Comparison of ENCODE assay signal across 10 mouse cellular contexts in genomic region chr7:27334405-27334911, GRCm38 (mm10). TPM values are rescaled to one million over a fixed set of nuclear protein-coding genes. Genes with fewer than 3 reads are reported as not detected.
A peak's percentile ranks its signal among the peaks of the same experiment; 100 is the strongest.
DNase-seq lines count a peak whose midpoint lies in the region; ATAC-seq and TF ChIP-seq lines count a peak whose summit lies in the region.
"Had no signal": no experiment of that assay in that cellular context is flagged by ENCODE, and none has a peak within 500 bp of the region (broad histone marks: within the 10 kb centered on the region; RNA-seq: fewer than 3 reads in every experiment).

No protein-coding gene starts in this region.

- DNase-seq in kidney, adult 2 months, result peak; percentile 59
- DNase-seq in kidney, adult 9 months, result no peak
- DNase-seq in heart, postnatal 14 days, result peak; percentile 79 to 81
- DNase-seq in splenic B cell, adult 2 months (ENCODE audit: low read depth, low spot score), result peak; percentile 41
- DNase-seq in T-cell, adult 2 months (ENCODE audit: low spot score), result no peak
- no peak for DNase-seq in embryo, embryonic 10 days (ENCODE audit: low spot score)

- H3K4me3 ChIP-seq in kidney, adult 2 months (ENCODE audit: insufficient read depth, low read depth, low read length), result no peak overlapping the region
- H3K4me3 ChIP-seq in embryonic facial prominence, embryonic 13.5 days, result peak overlapping the region; percentile 61
- H3K4me3 ChIP-seq in limb, embryonic 15.5 days, result peak overlapping the region; percentile 62

- H3K27me3 ChIP-seq in kidney, adult 2 months (replicated peaks; ENCODE audit: control insufficient read depth, insufficient read depth, low read length), result no peaks in the 10 kb centered on the region
- H3K27me3 ChIP-seq in embryonic facial prominence, embryonic 13.5 days, result peaks cover 83% of the 10 kb centered on the region
- H3K27me3 ChIP-seq in limb, embryonic 15.5 days, result peaks cover 70% of the 10 kb centered on the region
- H3K27me3 ChIP-seq in splenic B cell, adult 2 months (ENCODE audit: control insufficient read depth, insufficient read depth, low read length, poor library complexity, severe bottlenecking), result no peaks in the 10 kb centered on the region

- ATAC-seq in embryonic facial prominence, embryonic 13.5 days (ENCODE audit: insufficient number of reproducible peaks, insufficient read depth, low FRiP score, low TSS enrichment, low read depth), result no peak
- no peak for ATAC-seq in limb, embryonic 15.5 days (ENCODE audit: insufficient number of reproducible peaks, low FRiP score, low TSS enrichment, low read depth)

- peak overlapping the region; percentile 93 for H3K4me2 ChIP-seq in embryonic facial prominence, embryonic 13.5 days
- peak overlapping the region; percentile 26; the same call in 1 of the 2 replicates for H3K4me2 ChIP-seq in limb, embryonic 15.5 days

- no peaks in the 10 kb centered on the region for H3K36me3 ChIP-seq in kidney, adult 2 months (ENCODE audit: control insufficient read depth, insufficient read depth, low read length)
- no peaks in the 10 kb centered on the region for H3K36me3 ChIP-seq in embryonic facial prominence, embryonic 13.5 days
- no peaks in the 10 kb centered on the region for H3K36me3 ChIP-seq in limb, embryonic 15.5 days
- no peaks in the 10 kb centered on the region for H3K36me3 ChIP-seq in splenic B cell, adult 2 months (ENCODE audit: control insufficient read depth, insufficient read depth, low read length, poor library complexity, severe bottlenecking)
- H3K36me3 ChIP-seq: G1E had no signal

- H3K4me1 ChIP-seq in kidney, adult 2 months (ENCODE audit: control insufficient read depth, insufficient read depth, low read length), result peaks cover 8% of the 10 kb centered on the region; the same call in 1 of the 2 replicates
- peaks cover 77% of the 10 kb centered on the region for H3K4me1 ChIP-seq in embryonic facial prominence, embryonic 13.5 days
- H3K4me1 ChIP-seq in limb, embryonic 15.5 days, result peaks cover 81% of the 10 kb centered on the region

- no peak for TF ChIP-seq CTCF in kidney, adult 2 months (conservative IDR thresholded peaks at IDR 0.05; ENCODE audit: insufficient read depth, insufficient read length, low read depth, low read length)

- intact Hi-C loops in heart, postnatal 14 days (cut with DNase I), result loop anchor here (5.0 kb wide), 1 partner anchor 42 kb away; no protein-coding TSS in a partner anchor

- 5% methylated on average over 32 of the region's 32 CpGs for WGBS in kidney, adult 2 months
- WGBS in embryonic facial prominence, embryonic 13.5 days, result 2% methylated on average over 32 of the region's 32 CpGs
- WGBS in limb, embryonic 15.5 days, result 6% methylated on average over 32 of the region's 32 CpGs

- no peak for TF ChIP-seq POLR2A in kidney, adult 2 months (IDR thresholded peaks at IDR 0.05; ENCODE audit: low read depth, low read length)

- H3K9me3 ChIP-seq in embryonic facial prominence, embryonic 13.5 days, result no peaks in the 10 kb centered on the region
- no peaks in the 10 kb centered on the region for H3K9me3 ChIP-seq in limb, embryonic 15.5 days
- H3K9me3 ChIP-seq: G1E had no signal

- peak overlapping the region; percentile 13; the same call in 1 of the 2 replicates for H3K27ac ChIP-seq in kidney, adult 2 months (ENCODE audit: insufficient read depth, low read depth, low read length)
- no peak overlapping the region for H3K27ac ChIP-seq in embryonic facial prominence, embryonic 13.5 days
- H3K27ac ChIP-seq in limb, embryonic 15.5 days, result no peak overlapping the region

- H3K9ac ChIP-seq in embryonic facial prominence, embryonic 13.5 days, result no peak overlapping the region; the same call in 1 of the 2 replicates
- H3K9ac ChIP-seq in limb, embryonic 15.5 days, result 0 out of 2 replicates have a peak overlapping the region, but pooled peaks have one; percentile 10

RNA-seq across cellular contexts. Expression of gene Ltbp4, which starts 3.0 kb away (rescaled TPM):
- polyA plus RNA-seq in kidney, adult 2 months (2012; rRNA removed), result 76.9 and 84.7 TPM in 2 replicates
- polyA plus RNA-seq in embryonic facial prominence, embryonic 13.5 days (2015; fragmentation: Nextera tagmentation; extraction: Ambion mirVana), result 32.0 and 40.3 TPM in 2 replicates
- 100 to 1,000 TPM; 354 to 358 TPM for total RNA-seq in heart, postnatal 14 days (2021)
- polyA plus RNA-seq in limb, embryonic 15.5 days (2015; fragmentation: Nextera tagmentation; extraction: Ambion mirVana), result 66.0 and 74.2 TPM in 2 replicates

RNA-seq across cellular contexts. Expression of gene Shkbp1, which starts 21.4 kb away (rescaled TPM):
- polyA plus RNA-seq in kidney, adult 2 months (2012; rRNA removed), result 39.2 and 45.5 TPM in 2 replicates
- polyA plus RNA-seq in embryonic facial prominence, embryonic 13.5 days (2015; fragmentation: Nextera tagmentation; extraction: Ambion mirVana), result 61.5 and 70.6 TPM in 2 replicates
- 1 to 10 TPM; 8.6 to 9.7 TPM for total RNA-seq in heart, postnatal 14 days (2021)
- polyA plus RNA-seq in limb, embryonic 15.5 days (2015; fragmentation: Nextera tagmentation; extraction: Ambion mirVana), result 33.6 and 36.4 TPM in 2 replicates

RNA-seq across cellular contexts. Expression of gene Gm20479, which starts 22.8 kb away (rescaled TPM):
- 0.39 TPM in 1 of 2 replicates, not detected in the other for polyA plus RNA-seq in kidney, adult 2 months (2012; rRNA removed)
- not detected in 2 replicates for polyA plus RNA-seq in embryonic facial prominence, embryonic 13.5 days (2015; fragmentation: Nextera tagmentation; extraction: Ambion mirVana)
- total RNA-seq in heart, postnatal 14 days (2021), result under 1 TPM in 1 of 2 experiments, not detected in 1; 0.76 TPM
- 0.31 and 0.67 TPM in 2 replicates for polyA plus RNA-seq in limb, embryonic 15.5 days (2015; fragmentation: Nextera tagmentation; extraction: Ambion mirVana)
- total RNA-seq: G1E had no signal
- polyA plus RNA-seq: gonadal fat pad, adult 2 months had no signal

Comparison
In these comparisons a context has a peak if more than half of its experiments do, and no peak if none do; other contexts are left out.
1. DNase-seq: peak in kidney, adult 2 months (single experiment), heart, postnatal 14 days (2 of 2) and splenic B cell, adult 2 months (single experiment); none in kidney, adult 9 months (single experiment), T-cell, adult 2 months (single experiment) and embryo, embryonic 10 days (single experiment).